Mouse (Mus musculus): ENCODE data around the gene Lrrc9. TPM values are rescaled to one million over a fixed set of nuclear protein-coding genes. Genes with fewer than 3 reads are reported as not detected.

Lrrc9 gene
- polyA plus RNA-seq, 1 experiment from 2014 or later: 2.7 TPM

GRCm38 (mm10) chr12:72484872-72485271, 43.2 kb downstream of the Lrrc9 start:
- Histone ChIP-seq H3K36me3 (no peaks in the 10 kb centered on the region), H3K9me3 (replicated peaks) (no peaks in the 10 kb centered on the region), H3K4me3 (no peak overlapping the region), H3K27ac (no peak overlapping the region), H3K9ac (no peak overlapping the region), H3K4me2 (replicated peaks) (no peak overlapping the region), H3K27me3 (no peaks in the 10 kb centered on the region), H3K4me1 (no peaks in the 10 kb centered on the region)
- no peak for ATAC-seq (ENCODE audit: low FRiP score)

- Histone ChIP-seq H3K9ac (no peak overlapping the region), H3K4me1 (no peaks in the 10 kb centered on the region), H3K27me3 (no peaks in the 10 kb centered on the region), H3K9me3 (replicated peaks) (no peaks in the 10 kb centered on the region), H3K36me3 (no peaks in the 10 kb centered on the region), H3K27ac (no peak overlapping the region), H3K4me2 (replicated peaks) (no peak overlapping the region), H3K4me3 (no peak overlapping the region)
- ATAC-seq (ENCODE audit: low FRiP score): no peak
- WGBS: 84% methylated on average over 3 of the region's 3 CpGs
Measured at GRCm38 (mm10) chr12:72487498-72487897, 45.8 kb downstream of the Lrrc9 start.

- no peaks in the 10 kb centered on the region for H3K9me3 ChIP-seq (replicated peaks)
- H3K4me2 ChIP-seq (replicated peaks): no peak overlapping the region
- no peaks in the 10 kb centered on the region for H3K27me3 ChIP-seq
- H3K36me3 ChIP-seq: no peaks in the 10 kb centered on the region
- 91% methylated on average over 3 of the region's 3 CpGs for WGBS
- no peak overlapping the region for H3K9ac ChIP-seq
- H3K4me3 ChIP-seq: no peak overlapping the region
- no peak for ATAC-seq (ENCODE audit: low FRiP score)
- H3K27ac ChIP-seq: no peak overlapping the region
- no peaks in the 10 kb centered on the region for H3K4me1 ChIP-seq
Measured at GRCm38 (mm10) chr12:72489995-72490394, 48.3 kb downstream of the Lrrc9 start.

GRCm38 (mm10) chr12:72491063-72491719, 49.5 kb downstream of the Lrrc9 start:
- Histone ChIP-seq H3K4me3 (no peak overlapping the region), H3K9me3 (replicated peaks) (no peaks in the 10 kb centered on the region), H3K9ac (no peak overlapping the region), H3K27me3 (no peaks in the 10 kb centered on the region), H3K4me1 (no peaks in the 10 kb centered on the region), H3K27ac (no peak overlapping the region), H3K36me3 (no peaks in the 10 kb centered on the region), H3K4me2 (replicated peaks) (no peak overlapping the region)
- no peak for ATAC-seq (ENCODE audit: low FRiP score)
- WGBS: 66% methylated on average over 3 of the region's 3 CpGs

- H3K27me3 ChIP-seq: no peaks in the 10 kb centered on the region
- H3K4me2 ChIP-seq (replicated peaks): no peak overlapping the region
- no peak for ATAC-seq (ENCODE audit: low FRiP score)
- H3K9ac ChIP-seq: no peak overlapping the region
- no peaks in the 10 kb centered on the region for H3K4me1 ChIP-seq
- no peak overlapping the region for H3K27ac ChIP-seq
- no peaks in the 10 kb centered on the region for H3K9me3 ChIP-seq (replicated peaks)
- no peaks in the 10 kb centered on the region for H3K36me3 ChIP-seq
- no peak overlapping the region for H3K4me3 ChIP-seq
- WGBS: 57% methylated on average over 12 of the region's 12 CpGs
Measured at GRCm38 (mm10) chr12:72496866-72497600, 55.4 kb downstream of the Lrrc9 start.

GRCm38 (mm10) chr12:72509606-72510005, 67.9 kb downstream of the Lrrc9 start:
- Histone ChIP-seq H3K27ac (no peak overlapping the region), H3K4me3 (no peak overlapping the region), H3K27me3 (no peaks in the 10 kb centered on the region; the same call in 1 of the 2 replicates), H3K4me2 (replicated peaks) (no peak overlapping the region), H3K4me1 (no peaks in the 10 kb centered on the region), H3K9me3 (replicated peaks) (no peaks in the 10 kb centered on the region), H3K36me3 (no peaks in the 10 kb centered on the region), H3K9ac (no peak overlapping the region)
- no peak for ATAC-seq (ENCODE audit: low FRiP score)
- 60% methylated on average over 7 of the region's 7 CpGs for WGBS

GRCm38 (mm10) chr12:72515446-72515845, 73.8 kb downstream of the Lrrc9 start:
- Histone ChIP-seq H3K4me2 (replicated peaks) (no peak overlapping the region), H3K36me3 (no peaks in the 10 kb centered on the region), H3K9me3 (replicated peaks) (no peaks in the 10 kb centered on the region), H3K4me1 (no peaks in the 10 kb centered on the region), H3K9ac (no peak overlapping the region), H3K27me3 (no peaks in the 10 kb centered on the region; the same call in 1 of the 2 replicates), H3K27ac (no peak overlapping the region), H3K4me3 (no peak overlapping the region)
- WGBS: 69% methylated on average over 3 of the region's 3 CpGs
- no peak for ATAC-seq (ENCODE audit: low FRiP score)

- 39% methylated on average over 12 of the region's 12 CpGs for WGBS
- Histone ChIP-seq H3K4me1 (no peaks in the 10 kb centered on the region), H3K27ac (no peak overlapping the region), H3K9me3 (replicated peaks) (no peaks in the 10 kb centered on the region), H3K9ac (no peak overlapping the region), H3K4me2 (replicated peaks) (peak overlapping the region; percentile 27; the same call in 1 of the 2 replicates), H3K36me3 (no peaks in the 10 kb centered on the region), H3K27me3 (no peaks in the 10 kb centered on the region; the same call in 1 of the 2 replicates), H3K4me3 (no peak overlapping the region)
- no peak for ATAC-seq (ENCODE audit: low FRiP score)
Measured at GRCm38 (mm10) chr12:72518114-72518728, 76.6 kb downstream of the Lrrc9 start.

GRCm38 (mm10) chr12:72519352-72519751, 77.7 kb downstream of the Lrrc9 start:
- H3K9ac ChIP-seq: no peak overlapping the region
- ATAC-seq (ENCODE audit: low FRiP score): no peak
- no peak overlapping the region for H3K27ac ChIP-seq

GRCm38 (mm10) chr12:72519855-72520254, 78.2 kb downstream of the Lrrc9 start:
- Histone ChIP-seq H3K27ac (no peak overlapping the region), H3K9me3 (replicated peaks) (no peaks in the 10 kb centered on the region), H3K27me3 (no peaks in the 10 kb centered on the region), H3K36me3 (no peaks in the 10 kb centered on the region), H3K4me1 (no peaks in the 10 kb centered on the region), H3K4me2 (replicated peaks) (no peak overlapping the region), H3K4me3 (no peak overlapping the region), H3K9ac (no peak overlapping the region)
- ATAC-seq (ENCODE audit: low FRiP score): no peak
- WGBS: 83% methylated on average over 5 of the region's 5 CpGs

More at GRCm38 (mm10) chr12:72519352-72519751, 77.7 kb downstream of the Lrrc9 start:
- Histone ChIP-seq H3K4me1 (no peaks in the 10 kb centered on the region), H3K36me3 (no peaks in the 10 kb centered on the region), H3K4me2 (replicated peaks) (no peak overlapping the region), H3K4me3 (no peak overlapping the region), H3K27me3 (no peaks in the 10 kb centered on the region; the same call in 1 of the 2 replicates), H3K9me3 (replicated peaks) (no peaks in the 10 kb centered on the region)
- 44% methylated on average over 9 of the region's 9 CpGs for WGBS

GRCm38 (mm10) chr12:72520645-72521044, 79.0 kb downstream of the Lrrc9 start:
- no peak overlapping the region for H3K4me3 ChIP-seq
- H3K9ac ChIP-seq: no peak overlapping the region
- WGBS: 0% methylated on average over 2 of the region's 2 CpGs
- no peak overlapping the region for H3K27ac ChIP-seq
- ATAC-seq (ENCODE audit: low FRiP score): no peak
- H3K27me3 ChIP-seq: no peaks in the 10 kb centered on the region
- no peak overlapping the region for H3K4me2 ChIP-seq (replicated peaks)
- no peaks in the 10 kb centered on the region for H3K4me1 ChIP-seq
- no peaks in the 10 kb centered on the region for H3K9me3 ChIP-seq (replicated peaks)
- H3K36me3 ChIP-seq: no peaks in the 10 kb centered on the region

GRCm38 (mm10) chr12:72525588-72525987, 83.9 kb downstream of the Lrrc9 start:
- Histone ChIP-seq H3K4me1 (no peaks in the 10 kb centered on the region), H3K36me3 (no peaks in the 10 kb centered on the region), H3K9me3 (replicated peaks) (no peaks in the 10 kb centered on the region), H3K4me3 (no peak overlapping the region), H3K27ac (no peak overlapping the region), H3K4me2 (replicated peaks) (no peak overlapping the region), H3K9ac (no peak overlapping the region), H3K27me3 (no peaks in the 10 kb centered on the region)
- ATAC-seq (ENCODE audit: low FRiP score): no peak
- WGBS: 83% methylated on average over 4 of the region's 4 CpGs
